Mouse (Mus musculus): Measurements from ENCODE around the gene Flvcr2. TPM values are rescaled to one million over a fixed set of nuclear protein-coding genes. Genes with fewer than 3 reads are reported as not detected.

Gene Flvcr2
- polyA plus RNA-seq (2012) = 0.02 TPM in 1 of 2 replicates, not detected in the other

DNA sequence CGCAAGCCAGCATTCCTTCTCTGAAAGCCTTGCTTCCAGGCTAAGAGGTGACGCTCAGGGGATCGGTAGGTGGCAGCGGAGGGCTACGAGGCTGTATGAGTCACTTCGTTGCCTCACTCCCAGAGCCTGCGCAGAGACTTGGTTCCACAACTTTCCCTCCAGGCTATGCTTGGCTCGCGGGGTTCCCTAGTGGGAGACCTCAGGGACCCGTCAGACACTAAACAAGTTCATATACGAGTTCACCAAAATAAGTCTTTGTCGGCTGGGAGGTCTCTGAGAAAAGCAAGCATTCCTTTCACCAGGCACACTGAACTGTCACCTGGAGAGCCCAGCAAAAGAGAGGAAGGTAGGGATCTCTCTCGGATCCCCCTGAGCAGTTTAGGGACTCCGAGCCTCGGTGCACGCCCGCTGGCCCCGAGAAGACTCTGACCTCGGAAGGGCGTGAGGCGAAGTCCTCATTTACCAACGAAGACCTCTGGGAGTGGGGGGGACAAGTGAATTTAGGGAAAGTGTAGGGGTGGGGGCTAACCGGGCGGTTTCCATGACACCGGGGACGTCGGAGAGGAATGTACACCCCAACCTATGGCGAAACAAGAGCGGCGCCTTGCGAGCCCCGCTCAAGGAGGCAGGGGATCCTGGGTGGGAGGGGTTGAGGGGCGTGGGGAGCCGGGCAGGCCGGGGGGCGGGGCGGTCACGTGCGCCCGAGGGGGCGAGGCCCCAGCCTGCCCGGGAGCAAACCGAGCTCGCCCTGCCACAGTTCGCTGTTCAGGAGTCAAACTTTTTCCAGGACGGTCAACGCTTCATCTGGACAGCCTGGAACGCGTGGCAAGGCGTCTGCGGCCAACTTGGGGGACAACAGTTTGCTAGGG is at the start of gene Flvcr2:
Gene Flvcr2 (plus strand): TSS at position 713 of the 869 bp plus-strand sequence.
- no peak for TF ChIP-seq GATA1 (IDR thresholded peaks at IDR 0.05; ENCODE audit: low read length)

DNA sequence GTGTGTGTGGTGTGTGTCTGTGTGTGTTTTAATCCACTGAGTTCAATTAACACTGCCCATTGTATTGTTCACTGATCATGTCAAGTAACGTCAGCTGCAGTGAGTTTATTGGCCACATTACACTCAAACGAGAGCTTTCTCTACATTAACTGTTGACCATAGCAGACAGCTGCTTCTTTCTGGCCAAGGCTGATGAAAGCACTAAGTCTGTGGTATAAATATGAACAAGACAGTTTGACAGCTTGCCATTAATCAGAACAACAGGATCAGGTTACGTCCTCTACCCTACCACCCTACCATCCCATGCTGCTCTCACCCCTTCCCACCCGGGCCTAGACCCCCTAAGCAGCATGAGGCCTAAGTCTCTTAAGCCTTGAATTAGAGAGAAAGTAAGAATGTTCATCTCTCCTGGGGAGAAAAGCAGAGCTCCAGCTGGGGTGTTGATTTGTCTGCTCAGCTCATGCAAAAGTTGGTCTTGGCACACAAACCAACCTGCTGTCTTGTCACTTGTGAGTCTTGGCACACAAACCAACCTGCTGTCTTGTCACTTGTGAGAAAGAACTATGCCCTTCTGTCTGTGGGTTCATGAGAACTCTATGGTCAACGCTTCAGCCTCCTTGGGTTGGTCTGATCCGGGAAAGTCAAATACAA is 46.0 kb upstream of the Flvcr2 start:
- TF ChIP-seq GATA1 (IDR thresholded peaks at IDR 0.05; ENCODE audit: low read length) = no peak

DNA sequence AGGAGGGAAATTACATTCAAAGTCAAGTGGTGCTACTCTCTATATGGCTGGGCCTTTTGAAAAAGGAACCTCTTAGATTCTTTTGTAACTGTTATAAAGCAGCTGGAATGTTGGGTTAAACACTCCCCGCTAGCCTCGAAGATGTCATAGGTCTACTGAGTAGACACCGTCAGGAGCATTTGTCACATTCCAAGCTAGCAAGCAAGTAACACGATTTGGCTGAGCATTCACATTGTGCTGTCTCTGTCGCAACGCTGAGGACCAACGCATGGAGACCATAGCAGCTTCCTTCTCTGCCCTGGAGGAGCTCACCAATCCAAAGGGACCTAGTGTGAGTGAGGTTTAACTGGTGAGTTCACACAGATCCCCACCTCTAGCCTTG is 45.5 kb upstream of the Flvcr2 start:
- TF ChIP-seq GATA1 (IDR thresholded peaks at IDR 0.05; ENCODE audit: low read length) = no peak

GRCm38 (mm10) chr12:85702166-85703055 is 43.9 kb upstream of the Flvcr2 start:
- no peak for TF ChIP-seq GATA1 (IDR thresholded peaks at IDR 0.05; ENCODE audit: low read length)

GRCm38 (mm10) chr12:85703507-85703906 is 42.8 kb upstream of the Flvcr2 start:
- no peak for TF ChIP-seq GATA1 (IDR thresholded peaks at IDR 0.05; ENCODE audit: low read length)

- TF ChIP-seq GATA1 (IDR thresholded peaks at IDR 0.05; ENCODE audit: low read length) = no peak
Observed at GRCm38 (mm10) chr12:85704566-85704965, 41.8 kb upstream of the Flvcr2 start.

DNA sequence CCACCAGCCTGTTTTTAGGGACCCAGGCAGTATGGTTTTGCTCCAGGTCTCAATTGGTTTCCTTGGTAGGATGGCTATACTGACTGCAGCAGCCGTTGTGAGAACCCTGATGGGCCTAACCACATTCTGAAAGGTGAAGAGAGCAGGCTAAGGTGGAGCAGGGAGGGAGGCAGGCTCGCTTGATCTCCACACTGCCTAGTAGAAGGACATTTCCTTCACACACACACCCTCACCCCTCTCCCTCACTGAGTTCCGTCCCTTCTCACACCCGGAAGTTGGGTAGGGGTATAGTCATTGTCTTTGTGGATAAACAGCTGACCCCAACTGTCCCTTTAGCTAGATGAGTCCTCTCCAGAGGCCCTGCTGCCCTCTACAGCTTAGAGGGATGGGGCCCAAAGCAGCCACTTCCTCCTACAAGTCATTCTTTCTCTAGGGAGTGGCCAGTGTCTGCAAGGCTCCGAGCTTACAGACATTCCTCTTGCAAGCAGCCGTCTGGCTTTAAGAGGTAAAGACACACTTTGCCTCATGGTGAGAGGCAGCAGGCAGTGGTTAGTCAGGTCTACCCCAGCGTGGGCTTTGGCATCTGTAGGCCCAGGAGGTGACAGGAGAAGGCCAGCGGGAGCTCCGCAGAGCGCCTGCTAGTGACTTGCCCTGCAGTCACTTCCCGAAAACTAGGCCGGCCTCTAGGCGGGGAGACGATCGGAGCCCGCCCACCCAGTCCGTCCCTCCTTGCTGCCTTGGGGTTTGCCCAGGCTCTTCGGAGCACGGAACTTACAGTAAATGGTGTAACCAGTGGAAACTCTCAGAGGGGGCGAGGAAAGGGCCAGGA is 41.1 kb upstream of the Flvcr2 start:
- no peak for TF ChIP-seq GATA1 (IDR thresholded peaks at IDR 0.05; ENCODE audit: low read length)

GRCm38 (mm10) chr12:85705831-85706530 is 40.4 kb upstream of the Flvcr2 start:
- no peak for TF ChIP-seq GATA1 (IDR thresholded peaks at IDR 0.05; ENCODE audit: low read length)

DNA sequence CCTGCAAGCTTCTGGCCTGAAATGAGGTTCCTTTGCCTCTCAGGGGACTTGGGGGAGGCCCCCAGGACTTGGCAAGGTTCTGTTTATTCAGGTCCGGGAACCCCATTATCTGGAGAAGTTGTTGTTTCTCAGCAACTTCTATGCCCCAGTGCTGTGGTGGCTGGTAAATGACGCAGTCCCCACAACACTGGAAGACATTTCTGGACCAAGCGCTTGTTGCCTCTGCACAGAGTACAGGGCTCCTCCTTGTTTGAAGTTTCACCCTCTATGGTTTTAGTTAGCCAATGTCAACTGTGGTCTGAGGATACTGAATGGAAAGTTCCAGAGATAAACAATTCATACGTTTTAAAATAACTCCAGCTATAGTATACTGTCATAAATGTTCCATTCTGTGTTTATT is 39.4 kb upstream of the Flvcr2 start:
- TF ChIP-seq GATA1 (IDR thresholded peaks at IDR 0.05; ENCODE audit: low read length) = no peak

- TF ChIP-seq GATA1 (IDR thresholded peaks at IDR 0.05; ENCODE audit: low read length) = no peak
Observed at GRCm38 (mm10) chr12:85707391-85707790, 38.9 kb upstream of the Flvcr2 start.

DNA sequence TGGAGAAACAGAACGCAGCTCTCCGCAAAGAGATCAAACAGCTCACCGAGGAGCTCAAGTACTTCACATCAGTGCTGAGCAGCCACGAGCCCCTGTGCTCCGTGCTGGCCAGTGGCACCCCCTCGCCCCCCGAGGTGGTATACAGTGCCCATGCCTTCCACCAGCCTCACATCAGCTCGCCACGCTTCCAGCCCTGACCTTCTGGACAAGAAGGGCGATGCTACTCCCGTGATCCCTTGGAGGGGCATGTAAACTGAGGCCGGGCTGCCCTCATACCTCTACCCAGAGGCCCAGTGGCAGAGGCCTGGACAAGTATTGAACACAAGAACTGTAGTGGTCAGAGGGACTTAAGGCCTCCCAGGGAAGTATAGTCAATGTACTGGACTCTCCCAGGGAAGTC is 37.8 kb upstream of the Flvcr2 start:
- TF ChIP-seq GATA1 (IDR thresholded peaks at IDR 0.05; ENCODE audit: low read length) = no peak

GRCm38 (mm10) chr12:85710695-85711094 is 35.6 kb upstream of the Flvcr2 start:
- no peak for TF ChIP-seq GATA1 (IDR thresholded peaks at IDR 0.05; ENCODE audit: low read length)

- no peak for TF ChIP-seq GATA1 (IDR thresholded peaks at IDR 0.05; ENCODE audit: low read length)
Observed at GRCm38 (mm10) chr12:85712587-85712986, 33.8 kb upstream of the Flvcr2 start.

DNA sequence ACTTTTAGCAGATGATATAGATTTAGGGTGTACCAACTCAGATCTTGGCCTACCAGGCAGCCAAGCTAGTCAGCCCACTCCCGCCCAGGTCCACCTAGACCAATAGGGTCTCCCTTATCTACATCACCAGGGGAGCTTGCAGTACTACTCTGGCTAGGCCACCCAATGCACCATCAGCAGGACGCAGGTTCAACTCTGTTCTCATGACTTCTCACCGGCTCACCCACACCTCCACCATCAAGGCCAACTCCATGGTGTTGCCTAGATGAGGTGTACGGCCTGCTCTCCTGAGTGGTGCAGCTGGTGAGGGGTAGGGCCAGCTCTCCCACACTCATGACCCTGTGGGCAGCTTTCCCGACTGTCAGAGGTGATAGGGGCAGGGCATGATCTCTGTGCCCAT is 32.2 kb upstream of the Flvcr2 start:
- TF ChIP-seq GATA1 (IDR thresholded peaks at IDR 0.05; ENCODE audit: low read length) = no peak

Data from G1E-ER4 (cell line).